Mouse (Mus musculus): ENCODE results near the gene Ccnyl1.

DNA sequence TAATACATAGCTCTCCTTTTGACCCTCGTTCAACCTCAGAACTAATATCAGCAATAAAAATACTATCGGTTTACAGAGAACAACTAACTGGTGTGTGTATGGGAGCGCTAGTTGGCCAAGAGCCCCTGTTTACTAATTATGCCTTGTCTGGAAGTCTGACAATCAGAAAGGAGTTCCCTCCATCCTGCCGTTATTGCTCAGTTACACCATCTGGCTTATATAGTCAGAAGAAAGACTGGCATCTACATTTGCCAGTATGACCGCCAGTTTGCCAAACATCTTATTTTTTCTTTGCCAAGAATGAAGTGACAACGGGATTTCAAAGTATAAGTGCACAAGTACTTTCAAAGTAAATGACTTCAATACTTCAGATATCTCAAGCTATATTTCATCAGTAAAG is 49.2 kb upstream of the Ccnyl1 start:
- TF ChIP-seq POLR2A (IDR thresholded peaks at IDR 0.05; ENCODE audit: insufficient read depth, low read length) (no peak), EP300 (IDR thresholded peaks at IDR 0.05; ENCODE audit: insufficient read depth, low read depth, low read length) (no peak)

Measured in ES-Bruce4 (cell line).